Mouse (Mus musculus) heart, adult 2 months (tissue): ENCODE measurements around the gene Brd1. TPM values are rescaled to one million over a fixed set of nuclear protein-coding genes. Genes with fewer than 3 reads are reported as not detected.
"Not testable (repeated sequence)": the region's sequence is repeated elsewhere in the genome, so short reads cannot be mapped to it uniquely, and the experiment has no call there.

ENCODE experiments used
- DNase-seq, 2 experiments: peaks; one replicate each; pipeline ENCODE4 v3.0.0; 2021
- H3K27ac ChIP-seq: fragments of 200-600 bp; 2 replicates; pipeline ENCODE4 v1.8.1; 2022
- H3K27me3 ChIP-seq: fragments of 200-500 bp; 2 replicates; pipeline ENCODE4 v1.6.1; 2012; ENCODE audit warnings: mild to moderate bottlenecking, low read length, inconsistent platforms, mixed read lengths; ENCODE audit not compliant: control insufficient read depth, insufficient read depth
- H3K36me3 ChIP-seq: fragments of 200-500 bp; 2 replicates; pipeline ENCODE4 v1.6.1; 2012; ENCODE audit warnings: low read length, inconsistent platforms; ENCODE audit not compliant: control insufficient read depth, insufficient read depth
- H3K4me1 ChIP-seq: fragments of 200-500 bp; 2 replicates; pipeline ENCODE4 v1.6.1; 2011; ENCODE audit warnings: low read length; ENCODE audit not compliant: control insufficient read depth, insufficient read depth
- H3K4me3 ChIP-seq: fragments of 200-600 bp; 2 replicates; pipeline ENCODE4 v1.8.1; 2022
- H3K79me2 ChIP-seq: fragments of 200-500 bp; replicated peaks from 2 replicates; pipeline ENCODE4 v1.6.1; 2012; ENCODE audit warnings: mild to moderate bottlenecking, inconsistent platforms, low read length, moderate library complexity, mixed read lengths; ENCODE audit not compliant: control insufficient read depth, insufficient read depth
- H3K9ac ChIP-seq: fragments of 200-500 bp; 2 replicates; pipeline ENCODE4 v1.6.1; 2012; ENCODE audit warnings: low read depth, mild to moderate bottlenecking, control low read depth, inconsistent platforms, low read length, mixed read lengths
- CTCF ChIP-seq: fragments of 200-600 bp; IDR thresholded peaks from 2 replicates; pipeline ENCODE4 v1.8.1; 2022; ENCODE audit warnings: antibody characterized with exemption, mild to moderate bottlenecking, moderate library complexity
- EP300 ChIP-seq: fragments of 200-500 bp; IDR thresholded peaks from 2 replicates; pipeline ENCODE4 v1.6.1; 2011; ENCODE audit warnings: low read depth, low read length, control low read depth; ENCODE audit not compliant: insufficient read depth
- POLR2A ChIP-seq: fragments of 200-500 bp; IDR thresholded peaks from 2 replicates; pipeline ENCODE4 v1.6.1; 2011; ENCODE audit warnings: mild to moderate bottlenecking, low read depth, low read length, control low read depth; ENCODE audit not compliant: insufficient read depth
- WGBS: fragments of 180-500 bp; shearing (Covaris S2); methylation state at CpG from one replicate; pipeline ENCODE4 v1.1.7; 2018; 5-methylcytosine and 5-hydroxymethylcytosine counted together
- intact Hi-C: fragments of 180-260 bp; cut with DNase I; formaldehyde crosslinking; loops from one replicate; pipeline ENCODE4 v1.15.1; 2025
- long read RNA-seq: library from polyadenylated mRNA; stranded (forward); transcript quantifications from one replicate; pipeline ENCODE4 v2.0.0, GENCODE M21; 2021
- polyA plus RNA-seq: library from polyadenylated mRNA; depleted of rRNA; stranded (reverse); fragments of >200 nt; gene quantifications from 2 replicates; pipeline ENCODE4 v1.2.3, GENCODE M21; 2012; rRNA removed
- total RNA-seq, 2 experiments: library from RNA; stranded (reverse); gene quantifications; 2 replicates each; pipeline ENCODE4 v1.2.3; 2021

The Brd1 gene
- 10 to 100 TPM; 28.7 to 31.0 TPM for total RNA-seq
- 7.7 and 9.1 TPM in 2 replicates for polyA plus RNA-seq
- long read RNA-seq, partial matches to known transcripts: 9 of 20 reads
- long read RNA-seq, other reads (novel, unspliced or antisense): 10 of 20 reads

DNA sequence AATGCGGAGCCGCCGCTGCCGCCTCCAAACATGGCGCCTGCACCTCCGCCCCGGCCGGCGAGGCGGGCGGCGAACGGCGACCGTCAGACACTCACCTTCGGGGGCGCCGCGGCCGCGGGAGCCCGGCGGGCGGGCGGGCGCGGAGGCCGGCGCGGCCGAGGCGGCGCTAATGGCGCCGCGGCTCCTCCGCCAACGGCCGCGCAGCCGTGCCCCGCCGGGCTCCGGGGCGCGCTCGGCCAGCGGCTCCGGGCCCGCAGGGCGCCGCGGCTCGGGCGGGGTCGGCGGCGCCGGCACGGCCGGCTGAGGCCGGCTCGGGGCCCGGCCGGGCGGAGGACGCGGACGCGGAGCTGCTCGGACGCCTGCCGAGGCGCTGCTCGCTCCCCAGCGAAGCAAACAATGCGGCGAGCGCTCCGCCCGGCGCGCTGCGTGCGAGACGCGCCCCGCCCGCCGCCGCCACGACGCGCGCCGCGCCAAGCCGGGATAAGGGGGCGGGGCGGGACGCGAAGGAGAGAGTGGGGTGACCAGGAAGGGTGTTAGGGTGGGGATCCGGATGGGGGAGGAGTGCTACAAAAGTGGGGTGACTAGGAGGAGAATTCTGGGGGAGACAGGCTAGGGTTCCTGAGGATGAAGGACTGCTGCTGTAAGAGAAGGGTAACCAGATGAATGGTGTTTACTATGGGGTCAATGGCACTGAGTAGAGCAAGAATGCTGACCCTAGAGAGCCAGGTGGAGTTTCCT lies at the start of gene Brd1:
Gene Brd1, minus strand, starts transcription at position 400 of the 738 bp plus-strand sequence.
- WGBS: 16% methylated on average over 102 of the region's 103 CpGs
- H3K79me2 ChIP-seq: peaks cover 9% of the 10 kb centered on the region
- H3K4me3 ChIP-seq: peak within 1 kb of the TSS; percentile 93
- DNase-seq: peak; percentile 92
- TF ChIP-seq EP300: peak; percentile 17; the same call in 1 of the 2 replicates
- TF ChIP-seq CTCF: no peak
- TF ChIP-seq POLR2A: peak; percentile 66; the same call in 1 of the 2 replicates
- peaks cover 3% of the 10 kb centered on the region; the same call in 1 of the 2 replicates for H3K36me3 ChIP-seq
- peak within 1 kb of the TSS; percentile 87 for H3K9ac ChIP-seq
- H3K27ac ChIP-seq: peak within 1 kb of the TSS; percentile 86
- intact Hi-C loops: loop anchor here (2.0 kb wide), 2 partner anchors 17 to 85 kb away; partner anchors contain the start of genes Alg12, Creld2 and Zbed4
- peaks cover 10% of the 10 kb centered on the region for H3K4me1 ChIP-seq
- no peaks in the 10 kb centered on the region for H3K27me3 ChIP-seq

DNA sequence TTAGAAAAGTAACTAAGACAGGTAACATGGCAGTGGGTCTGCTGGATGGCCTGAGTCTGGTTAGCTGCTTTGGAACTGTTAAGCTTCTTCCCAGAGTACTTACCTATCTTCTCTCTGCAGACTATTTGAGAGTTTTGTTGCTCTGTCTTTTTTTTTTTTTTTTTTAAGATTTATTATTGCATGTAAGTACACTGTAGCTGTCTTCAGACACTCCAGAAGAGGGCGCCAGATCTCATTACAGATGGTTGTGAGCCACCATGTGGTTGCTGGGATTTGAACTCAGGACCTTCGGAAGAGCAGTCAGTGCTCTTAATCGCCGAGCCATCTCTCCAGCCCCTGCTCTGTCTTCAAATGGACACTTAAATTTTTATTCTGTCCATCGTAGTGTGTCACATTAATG lies 40.6 kb upstream of the Brd1 start:
- H3K27me3 ChIP-seq, H3K79me2 ChIP-seq, intact Hi-C loops, H3K9ac ChIP-seq, H3K4me3 ChIP-seq, DNase-seq, H3K4me1 ChIP-seq, H3K27ac ChIP-seq, H3K36me3 ChIP-seq: not testable (repeated sequence)
- WGBS: 90% methylated on average over 5 of the region's 5 CpGs
- TF ChIP-seq CTCF: peak; percentile 44

DNA sequence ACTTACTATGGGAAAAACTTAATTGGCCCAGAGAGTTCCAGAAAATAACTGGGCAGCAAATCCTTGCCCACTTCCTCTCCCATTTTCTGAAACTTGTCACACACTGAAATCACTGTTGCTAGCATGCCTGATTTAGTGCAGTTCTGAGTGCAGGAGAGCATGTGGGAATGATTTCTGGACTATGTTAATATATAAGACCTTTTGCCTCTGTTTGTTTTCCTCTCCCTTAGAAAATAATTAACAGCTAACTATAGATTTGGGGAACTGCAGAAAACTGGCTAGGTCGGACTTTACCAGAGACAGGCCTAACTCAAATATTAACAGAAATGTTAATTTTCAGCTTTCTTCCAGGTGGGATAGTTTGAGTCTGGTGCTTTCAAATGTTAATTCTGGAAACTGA lies 34.5 kb upstream of the Brd1 start:
- 83% methylated on average over 1 of the region's 1 CpGs for WGBS
- H3K4me1 ChIP-seq: no peaks in the 10 kb centered on the region
- no peaks in the 10 kb centered on the region for H3K27me3 ChIP-seq
- no peak overlapping the region for H3K27ac ChIP-seq
- no peak for DNase-seq
- no peak overlapping the region for H3K4me3 ChIP-seq
- H3K36me3 ChIP-seq: no peaks in the 10 kb centered on the region
- no peak overlapping the region for H3K9ac ChIP-seq
- no peaks in the 10 kb centered on the region for H3K79me2 ChIP-seq
- TF ChIP-seq CTCF: no peak
- TF ChIP-seq EP300: no peak
- no peak for TF ChIP-seq POLR2A
- intact Hi-C loops: no loop called here

DNA sequence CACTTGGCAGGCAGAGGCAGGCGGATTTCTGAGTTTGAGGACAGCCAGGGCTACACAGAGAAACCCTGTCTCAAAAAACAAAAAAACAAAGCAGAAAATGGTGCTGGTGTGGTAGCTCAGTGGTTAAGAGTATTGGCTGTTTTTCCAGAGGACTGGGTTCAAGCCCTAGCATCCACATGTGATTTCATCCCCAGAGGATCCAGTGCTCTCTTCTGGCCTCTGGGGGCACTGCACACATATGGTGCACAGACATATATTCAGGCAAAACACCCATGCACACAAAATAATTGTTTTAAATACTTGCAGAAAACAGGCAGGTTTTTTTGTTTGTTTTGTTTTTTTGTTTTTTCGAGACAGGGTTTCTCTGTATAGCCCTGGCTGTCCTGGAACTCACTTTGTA lies 32.1 kb upstream of the Brd1 start:
- H3K27me3 ChIP-seq, H3K9ac ChIP-seq, H3K4me1 ChIP-seq, H3K27ac ChIP-seq, intact Hi-C loops, H3K4me3 ChIP-seq, H3K36me3 ChIP-seq, DNase-seq, H3K79me2 ChIP-seq: not testable (repeated sequence)
- TF ChIP-seq CTCF: 0 out of 2 replicates have a peak, but pooled peaks have one; percentile 14
- 96% methylated on average over 2 of the region's 2 CpGs for WGBS

DNA sequence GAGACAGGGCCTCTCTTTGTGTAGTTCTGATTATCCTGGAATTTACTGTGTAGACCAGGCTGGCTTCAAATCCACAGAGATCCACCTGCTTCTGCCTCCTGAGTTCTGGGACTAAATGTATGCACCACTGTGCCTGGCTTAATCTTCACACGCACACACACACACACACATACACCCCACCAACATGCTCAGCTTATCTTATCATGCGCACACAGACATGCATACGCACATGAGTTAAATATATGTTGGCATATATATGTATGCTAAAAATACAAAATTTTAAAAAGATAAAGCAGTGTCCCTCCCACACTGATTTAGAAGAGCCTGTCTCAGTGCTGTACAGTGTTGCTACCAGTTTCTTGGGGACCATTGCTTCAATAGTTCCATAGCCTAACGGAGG lies 27.5 kb upstream of the Brd1 start:
- TF ChIP-seq POLR2A (no peak), EP300 (no peak), CTCF (no peak)
- H3K9ac ChIP-seq: no peak overlapping the region
- 90% methylated on average over 4 of the region's 4 CpGs for WGBS
- no peaks in the 10 kb centered on the region for H3K79me2 ChIP-seq
- H3K27me3 ChIP-seq: no peaks in the 10 kb centered on the region
- intact Hi-C loops: no loop called here
- no peak for DNase-seq
- no peak overlapping the region for H3K27ac ChIP-seq
- H3K4me1 ChIP-seq: peaks cover 2% of the 10 kb centered on the region
- no peak overlapping the region for H3K4me3 ChIP-seq
- H3K36me3 ChIP-seq: no peaks in the 10 kb centered on the region; the same call in none of the 2 replicates

DNA sequence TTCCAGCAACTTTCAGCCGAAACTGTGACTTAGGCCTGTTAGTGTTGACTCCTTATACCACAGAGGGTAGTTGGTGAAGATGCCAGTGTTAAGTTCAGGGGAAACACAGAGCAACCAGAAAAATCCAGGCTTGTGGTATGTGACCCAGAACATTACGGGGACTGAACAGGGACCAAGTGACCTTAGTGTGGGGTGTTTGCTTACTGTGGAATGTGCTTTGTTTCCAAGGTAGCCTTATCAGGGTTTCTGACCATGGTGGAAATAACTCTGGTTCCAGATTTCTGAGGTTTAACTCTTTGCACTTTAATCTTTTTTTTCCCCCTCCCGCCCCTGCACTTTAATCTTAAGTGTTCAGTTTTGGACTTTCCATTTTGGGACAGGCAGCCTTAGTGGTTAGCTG lies 24.0 kb upstream of the Brd1 start:
- intact Hi-C loops: no loop called here

More for the DNA sequence above, 24.0 kb upstream of the Brd1 start:
- Histone ChIP-seq H3K9ac (no peak overlapping the region), H3K36me3 (no peaks in the 10 kb centered on the region; the same call in none of the 2 replicates), H3K79me2 (no peaks in the 10 kb centered on the region), H3K27ac (no peak overlapping the region), H3K27me3 (no peaks in the 10 kb centered on the region), H3K4me1 (peaks cover 2% of the 10 kb centered on the region), H3K4me3 (no peak overlapping the region)
- 37% methylated on average over 3 of the region's 3 CpGs for WGBS
- no peak for TF ChIP-seq EP300
- TF ChIP-seq POLR2A: no peak
- no peak for TF ChIP-seq CTCF
- DNase-seq: no peak
